Mouse (Mus musculus): ENCODE data around the gene Ahsa2.

- TF ChIP-seq CTCF (conservative IDR thresholded peaks at IDR 0.05; ENCODE audit: low read length), result no peak
- TF ChIP-seq NANOG (IDR thresholded peaks at IDR 0.05; ENCODE audit: borderline replicate concordance, low read length), result no peak
- TF ChIP-seq POU5F1 (IDR thresholded peaks at IDR 0.05; ENCODE audit: borderline replicate concordance, low read length), result no peak
Observed at GRCm38 (mm10) chr11:23495231-23495630, 2.6 kb downstream of the Ahsa2 start.
